Comparison of ENCODE assay signal across 24 mouse cellular contexts in genomic region chr5:28682821-28683220, GRCm38 (mm10).
DNase-seq lines count a peak whose midpoint lies in the region; ATAC-seq and TF ChIP-seq lines count a peak whose summit lies in the region.
"Had no signal": no experiment of that assay in that cellular context is flagged by ENCODE, and none has a peak within 500 bp of the region (broad histone marks: within the 10 kb centered on the region; RNA-seq: fewer than 3 reads in every experiment).

No protein-coding gene starts in this region.

- peak; percentile 82 for ATAC-seq in intestine, embryonic 15.5 days
- no peak for ATAC-seq in stomach, embryonic 14.5 days (ENCODE audit: insufficient number of reproducible peaks, insufficient read depth, low FRiP score, low read depth)
- 0 out of 2 replicates have a peak, but pooled peaks have one; percentile 26 for ATAC-seq in stomach, postnatal 0 days (ENCODE audit: low FRiP score, low TSS enrichment)
- ATAC-seq: forebrain, embryonic 15.5 days; Patski had no signal

- no peak for TF ChIP-seq EP300 in stomach, postnatal 0 days (optimal IDR thresholded peaks at IDR 0.05)

- intact Hi-C loops in gastrocnemius, postnatal 36 days (cut with DNase I) = no loop called here

- DNase-seq in heart, adult 11 months = peak; percentile 79
- DNase-seq in heart, adult 9 months (ENCODE audit: low spot score in 2 of 2) = no peak
- no peak for DNase-seq in stomach, postnatal 0 days (ENCODE audit: low spot score)
- DNase-seq in natural killer cell, adult 2 months (ENCODE audit: low spot score in 2 of 2) = no peak
- no peak for DNase-seq in gastrocnemius, postnatal 36 days
- DNase-seq: adrenal gland, postnatal 10 days; adrenal gland, postnatal 36 days; cerebellum, adult 11 months; cerebellum, adult 2 months; cerebellum, postnatal 10 days; cerebellum, postnatal 36 days; embryo, embryonic 11 days; gastrocnemius, postnatal 25 days had no signal

- WGBS in intestine, embryonic 15.5 days = 57% methylated on average over 6 of the region's 6 CpGs
- 58% methylated on average over 6 of the region's 6 CpGs for WGBS in stomach, embryonic 14.5 days
- 42% methylated on average over 6 of the region's 6 CpGs for WGBS in stomach, postnatal 0 days

- no peaks in the 10 kb centered on the region for H3K9me3 ChIP-seq in intestine, embryonic 15.5 days
- no peaks in the 10 kb centered on the region for H3K9me3 ChIP-seq in stomach, embryonic 14.5 days (ENCODE audit: control insufficient read depth, low read depth, low read length)
- H3K9me3 ChIP-seq in stomach, postnatal 0 days (ENCODE audit: control insufficient read depth, low read length) = no peaks in the 10 kb centered on the region
- H3K9me3 ChIP-seq: embryonic facial prominence, embryonic 10.5 days; embryonic facial prominence, embryonic 13.5 days; forebrain, embryonic 12.5 days; forebrain, embryonic 15.5 days; heart, embryonic 13.5 days; hindbrain, embryonic 12.5 days; hindbrain, embryonic 15.5 days had no signal

- no peak for TF ChIP-seq CTCF in stomach, postnatal 0 days (IDR thresholded peaks at IDR 0.05; ENCODE audit: low read depth)

- no peaks in the 10 kb centered on the region for H3K27me3 ChIP-seq in intestine, embryonic 15.5 days (replicated peaks)
- no peaks in the 10 kb centered on the region for H3K27me3 ChIP-seq in stomach, embryonic 14.5 days (ENCODE audit: control insufficient read depth, insufficient read depth, low read length)
- H3K27me3 ChIP-seq in stomach, postnatal 0 days (ENCODE audit: control insufficient read depth, insufficient read depth, low read length) = no peaks in the 10 kb centered on the region
- H3K27me3 ChIP-seq: embryonic facial prominence, embryonic 13.5 days; forebrain, embryonic 12.5 days; forebrain, embryonic 15.5 days; heart, embryonic 13.5 days; hindbrain, embryonic 12.5 days; hindbrain, embryonic 15.5 days; Patski had no signal

- no peaks in the 10 kb centered on the region for H3K4me1 ChIP-seq in intestine, embryonic 15.5 days (replicated peaks)
- H3K4me1 ChIP-seq in stomach, embryonic 14.5 days (ENCODE audit: control insufficient read depth, insufficient read depth, low read length) = no peaks in the 10 kb centered on the region
- H3K4me1 ChIP-seq in stomach, postnatal 0 days (replicated peaks; ENCODE audit: control insufficient read depth, insufficient read depth) = no peaks in the 10 kb centered on the region
- H3K4me1 ChIP-seq: embryonic facial prominence, embryonic 13.5 days had no signal

- H3K36me3 ChIP-seq in intestine, embryonic 15.5 days = no peaks in the 10 kb centered on the region
- no peaks in the 10 kb centered on the region for H3K36me3 ChIP-seq in stomach, embryonic 14.5 days (ENCODE audit: control insufficient read depth, insufficient read depth, low read length)
- H3K36me3 ChIP-seq in stomach, postnatal 0 days (ENCODE audit: control insufficient read depth, insufficient read depth, low read length) = no peaks in the 10 kb centered on the region
- H3K36me3 ChIP-seq: embryonic facial prominence, embryonic 10.5 days; embryonic facial prominence, embryonic 13.5 days; forebrain, embryonic 12.5 days; forebrain, embryonic 15.5 days; heart, embryonic 13.5 days; hindbrain, embryonic 12.5 days; hindbrain, embryonic 15.5 days had no signal

- no peak overlapping the region for H3K4me3 ChIP-seq in intestine, embryonic 15.5 days (replicated peaks)
- no peak overlapping the region for H3K4me3 ChIP-seq in stomach, embryonic 14.5 days (ENCODE audit: low read depth, low read length)
- H3K4me3 ChIP-seq in stomach, postnatal 0 days (ENCODE audit: low read depth, low read length) = no peak overlapping the region
- H3K4me3 ChIP-seq: embryonic facial prominence, embryonic 10.5 days; embryonic facial prominence, embryonic 13.5 days; erythroblast, embryonic 14.5 days; forebrain, embryonic 12.5 days; forebrain, embryonic 15.5 days; heart, embryonic 13.5 days; hindbrain, embryonic 12.5 days; hindbrain, embryonic 15.5 days had no signal

- no peak overlapping the region for H3K4me2 ChIP-seq in intestine, embryonic 15.5 days (replicated peaks)
- H3K4me2 ChIP-seq in stomach, embryonic 14.5 days (replicated peaks; ENCODE audit: low read depth, low read length) = no peak overlapping the region
- H3K4me2 ChIP-seq in stomach, postnatal 0 days (replicated peaks; ENCODE audit: low read depth) = no peak overlapping the region
- H3K4me2 ChIP-seq: embryonic facial prominence, embryonic 13.5 days; forebrain, embryonic 12.5 days; forebrain, embryonic 15.5 days; heart, embryonic 13.5 days; hindbrain, embryonic 12.5 days; hindbrain, embryonic 15.5 days had no signal

- no peak overlapping the region for H3K27ac ChIP-seq in intestine, embryonic 15.5 days
- peak overlapping the region; percentile 62; the same call in 1 of the 2 replicates for H3K27ac ChIP-seq in stomach, embryonic 14.5 days (ENCODE audit: low read length)
- H3K27ac ChIP-seq in stomach, postnatal 0 days (replicated peaks) = no peak overlapping the region
- H3K27ac ChIP-seq: embryonic facial prominence, embryonic 10.5 days; embryonic facial prominence, embryonic 13.5 days; forebrain, embryonic 12.5 days; forebrain, embryonic 15.5 days; heart, embryonic 13.5 days; hindbrain, embryonic 12.5 days; hindbrain, embryonic 15.5 days had no signal

- H3K9ac ChIP-seq in intestine, embryonic 15.5 days = no peak overlapping the region
- no peak overlapping the region for H3K9ac ChIP-seq in stomach, embryonic 14.5 days (replicated peaks; ENCODE audit: low read depth, low read length)
- H3K9ac ChIP-seq in stomach, postnatal 0 days (ENCODE audit: low read length) = no peak overlapping the region
- H3K9ac ChIP-seq: embryonic facial prominence, embryonic 13.5 days; forebrain, embryonic 12.5 days; forebrain, embryonic 15.5 days; heart, embryonic 13.5 days; hindbrain, embryonic 12.5 days; hindbrain, embryonic 15.5 days had no signal
